Mouse (Mus musculus): ENCODE data around the gene Ntrk2. TPM values are rescaled to one million over a fixed set of nuclear protein-coding genes. Genes with fewer than 3 reads are reported as not detected.

Ntrk2 gene
- total and polyA plus RNA-seq, 3 experiments, result under 0.01 TPM; not detected in 2

GRCm38 (mm10) chr13:58882916-58883315, 76.5 kb downstream of the Ntrk2 start:
- H3K27ac ChIP-seq (ENCODE audit: control insufficient read depth, low read depth, low read length), result no peak overlapping the region
- no peaks in the 10 kb centered on the region; the same call in 1 of the 2 replicates for H3K9me3 ChIP-seq (replicated peaks; ENCODE audit: insufficient read depth, low read length)
- no peaks in the 10 kb centered on the region for H3K27me3 ChIP-seq (ENCODE audit: control insufficient read depth in 1 of 2, insufficient read depth in 2 of 2, low read length in 2 of 2)
- H3K79me2 ChIP-seq (ENCODE audit: control insufficient read depth, insufficient read depth, low read length, poor library complexity), result no peaks in the 10 kb centered on the region
- H3K9ac ChIP-seq (ENCODE audit: control insufficient read depth, low read depth, low read length, poor library complexity, severe bottlenecking), result no peak overlapping the region
- no peaks in the 10 kb centered on the region for H3K4me1 ChIP-seq (ENCODE audit: control insufficient read depth in 1 of 2, insufficient read depth in 2 of 2, low read length in 2 of 2)
- DNase-seq (ENCODE audit: low read depth, low spot score), result peak; percentile 3
- no peaks in the 10 kb centered on the region for H3K36me3 ChIP-seq (ENCODE audit: control insufficient read depth in 1 of 2, insufficient read depth in 2 of 2, low read length in 2 of 2)
- TF ChIP-seq CTCF (IDR thresholded peaks at IDR 0.05 in 2 of 3, conservative IDR thresholded peaks at IDR 0.05 in 1 of 3; ENCODE audit: control insufficient read depth in 1 of 3, insufficient read depth in 1 of 3, low read depth in 2 of 3, low read length in 3 of 3, poor library complexity in 1 of 3, severe bottlenecking in 1 of 3) (no peak), MAFK (IDR thresholded peaks at IDR 0.05; ENCODE audit: borderline replicate concordance, low read depth, low read length) (no peak), ZMIZ1 (IDR thresholded peaks at IDR 0.05; ENCODE audit: low read depth, low read length) (no peak), SIN3A (IDR thresholded peaks at IDR 0.05; ENCODE audit: low read length) (no peak), MAZ (IDR thresholded peaks at IDR 0.05; ENCODE audit: low read depth, low read length) (no peak), ZKSCAN1 (IDR thresholded peaks at IDR 0.05; ENCODE audit: low read depth, low read length) (no peak), BHLHE40 (IDR thresholded peaks at IDR 0.05; ENCODE audit: borderline replicate concordance, low read depth, low read length) (no peak), TBP (IDR thresholded peaks at IDR 0.05; ENCODE audit: low read depth, low read length) (no peak), TCF12 (IDR thresholded peaks at IDR 0.05; ENCODE audit: low read depth, low read length) (no peak), CHD1 (IDR thresholded peaks at IDR 0.05; ENCODE audit: low read depth, low read length) (no peak), MEF2A (IDR thresholded peaks at IDR 0.05; ENCODE audit: extremely low read depth, insufficient replicate concordance, low read depth, low read length, poor library complexity, severe bottlenecking) (no peak), HCFC1 (IDR thresholded peaks at IDR 0.05; ENCODE audit: low read depth, low read length) (no peak), POLR2A (IDR thresholded peaks at IDR 0.05; ENCODE audit: control insufficient read depth in 1 of 2, insufficient read depth in 1 of 2, low read depth in 1 of 2, low read length in 2 of 2, poor library complexity in 1 of 2) (no peak), TAL1 (IDR thresholded peaks at IDR 0.05; ENCODE audit: low read length) (no peak), MYC (IDR thresholded peaks at IDR 0.05; ENCODE audit: low read depth, low read length) (no peak)
- H3K4me3 ChIP-seq (ENCODE audit: control insufficient read depth in 1 of 2, insufficient read depth in 1 of 2, low read depth in 2 of 2, low read length in 2 of 2), result no peak overlapping the region

- H3K9me3 ChIP-seq (replicated peaks; ENCODE audit: insufficient read depth, low read length), result no peaks in the 10 kb centered on the region; the same call in 1 of the 2 replicates
Observed at GRCm38 (mm10) chr13:58886108-58886507, 79.7 kb downstream of the Ntrk2 start.

More at GRCm38 (mm10) chr13:58886108-58886507, 79.7 kb downstream of the Ntrk2 start:
- Histone ChIP-seq H3K79me2 (ENCODE audit: control insufficient read depth, insufficient read depth, low read length, poor library complexity) (no peaks in the 10 kb centered on the region), H3K27me3 (ENCODE audit: control insufficient read depth in 1 of 2, insufficient read depth in 2 of 2, low read length in 2 of 2) (no peaks in the 10 kb centered on the region), H3K36me3 (ENCODE audit: control insufficient read depth in 1 of 2, insufficient read depth in 2 of 2, low read length in 2 of 2) (no peaks in the 10 kb centered on the region), H3K4me1 (ENCODE audit: control insufficient read depth in 1 of 2, insufficient read depth in 2 of 2, low read length in 2 of 2) (no peaks in the 10 kb centered on the region), H3K4me3 (ENCODE audit: control insufficient read depth in 1 of 2, insufficient read depth in 1 of 2, low read depth in 2 of 2, low read length in 2 of 2) (no peak overlapping the region), H3K9ac (ENCODE audit: control insufficient read depth, low read depth, low read length, poor library complexity, severe bottlenecking) (no peak overlapping the region), H3K27ac (ENCODE audit: control insufficient read depth, low read depth, low read length) (no peak overlapping the region)
- DNase-seq (ENCODE audit: low read depth, low spot score), result no peak
- TF ChIP-seq TCF12 (IDR thresholded peaks at IDR 0.05; ENCODE audit: low read depth, low read length) (no peak), POLR2A (IDR thresholded peaks at IDR 0.05; ENCODE audit: control insufficient read depth in 1 of 2, insufficient read depth in 1 of 2, low read depth in 1 of 2, low read length in 2 of 2, poor library complexity in 1 of 2) (no peak), JUND (IDR thresholded peaks at IDR 0.05; ENCODE audit: low read depth, low read length) (no peak), HCFC1 (IDR thresholded peaks at IDR 0.05; ENCODE audit: low read depth, low read length) (no peak), CTCF (IDR thresholded peaks at IDR 0.05 in 2 of 3, conservative IDR thresholded peaks at IDR 0.05 in 1 of 3; ENCODE audit: control insufficient read depth in 1 of 3, insufficient read depth in 1 of 3, low read depth in 2 of 3, low read length in 3 of 3, poor library complexity in 1 of 3, severe bottlenecking in 1 of 3) (no peak), MAX (IDR thresholded peaks at IDR 0.05; ENCODE audit: low read length) (no peak), E2F4 (IDR thresholded peaks at IDR 0.05; ENCODE audit: borderline replicate concordance, low read depth, low read length) (no peak), ZNF384 (IDR thresholded peaks at IDR 0.05; ENCODE audit: low read depth, low read length) (no peak), MEF2A (IDR thresholded peaks at IDR 0.05; ENCODE audit: extremely low read depth, insufficient replicate concordance, low read depth, low read length, poor library complexity, severe bottlenecking) (no peak), MYB (IDR thresholded peaks at IDR 0.05; ENCODE audit: low read depth, low read length) (no peak), EP300 (IDR thresholded peaks at IDR 0.05; ENCODE audit: low read depth in 1 of 2, low read length in 2 of 2) (no peak), ZC3H11A (IDR thresholded peaks at IDR 0.05; ENCODE audit: low read depth, low read length) (no peak), BHLHE40 (IDR thresholded peaks at IDR 0.05; ENCODE audit: borderline replicate concordance, low read depth, low read length) (no peak), RCOR1 (IDR thresholded peaks at IDR 0.05; ENCODE audit: low read depth, low read length) (no peak), MAZ (IDR thresholded peaks at IDR 0.05; ENCODE audit: low read depth, low read length) (no peak)
